Mouse (Mus musculus) embryonic fibroblast, embryonic 13.5 days (primary cell): ENCODE measurements at regions not wholly inside any gene's neighbourhood (a gene's known extent, or its start where the extent isn't known, plus 50 kb on each side); places are given as distances from the start of the nearest gene placed in this dataset.

Experiments used
- CTCF ChIP-seq: IDR thresholded peaks from 2 replicates; pipeline ENCODE4 v1.5.1; 2011; ENCODE audit warnings: mild to moderate bottlenecking, control low read depth, low read length, moderate library complexity, borderline replicate concordance; ENCODE audit not compliant: insufficient read depth
- POLR2A ChIP-seq: IDR thresholded peaks from 2 replicates; pipeline ENCODE4 v1.6.1; 2011; ENCODE audit warnings: low read depth, mild to moderate bottlenecking, control low read depth, low read length, moderate library complexity

DNA sequence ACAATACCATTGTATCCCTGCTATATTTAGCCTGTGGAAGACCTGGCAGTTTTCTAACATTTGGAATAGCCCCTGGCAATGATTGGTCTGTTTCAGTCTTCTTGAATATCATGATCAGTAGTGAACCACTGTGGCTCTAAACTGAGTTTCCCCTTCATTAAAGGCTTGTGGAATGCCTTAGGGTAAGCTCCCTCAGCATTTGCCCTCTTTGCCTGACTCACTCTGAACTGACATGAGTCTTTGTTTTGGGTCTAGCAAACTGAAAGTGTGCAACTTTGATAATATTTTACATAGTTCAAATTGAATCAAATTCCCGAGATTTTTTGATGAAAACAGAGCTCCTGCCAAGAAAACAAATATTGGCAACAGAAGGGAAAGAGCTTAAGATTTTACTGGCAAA lies 177.4 kb upstream of the Adgrl3 start:
- TF ChIP-seq CTCF (no peak), POLR2A (no peak)
